Mouse (Mus musculus) testis, postnatal 10 days (tissue): Measurements from ENCODE around the gene Arcn1.
A peak's percentile ranks its signal among the peaks of the same experiment; 100 is the strongest.
"Not testable (repeated sequence)": the region's sequence is repeated elsewhere in the genome, so short reads cannot be mapped to it uniquely, and the experiment has no call there.

Experiments
- DNase-seq: peaks from one replicate; pipeline ENCODE4 v3.0.0; 2021; ENCODE audit warnings: low spot score

The Arcn1 gene

GRCm38 (mm10) chr9:44767101-44768028, at the start of gene Arcn1, which contains the start of gene Ift46:
TSS of gene Arcn1 (minus strand) at chr9:44767845.
TSS of gene Ift46 (plus strand) at chr9:44767908.
- peak; percentile 85 for DNase-seq

- no peak for DNase-seq
These were observed 46.5 kb upstream of the Arcn1 start for GRCm38 (mm10) chr9:44814179-44814578.

DNA sequence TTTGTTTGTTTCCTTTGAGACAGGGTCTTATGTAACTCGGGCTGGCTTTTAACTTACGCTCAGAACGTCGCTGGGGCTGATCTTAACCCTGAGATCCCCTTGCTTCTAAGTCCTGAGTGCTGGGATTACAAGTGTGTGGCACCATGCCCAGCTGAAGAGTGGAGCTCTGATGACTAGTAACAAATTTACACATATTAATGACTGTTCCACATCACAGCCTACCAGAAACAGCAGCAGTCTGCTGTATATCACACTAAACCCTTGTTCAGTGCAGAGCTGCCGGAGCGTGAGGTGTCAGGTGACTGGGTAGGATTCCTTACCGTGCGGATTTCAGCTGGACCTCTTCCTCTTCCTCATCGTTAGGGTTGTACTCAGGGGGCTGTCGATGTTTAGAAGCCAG, 42.7 kb upstream of the Arcn1 start:
- DNase-seq, result no peak

DNA sequence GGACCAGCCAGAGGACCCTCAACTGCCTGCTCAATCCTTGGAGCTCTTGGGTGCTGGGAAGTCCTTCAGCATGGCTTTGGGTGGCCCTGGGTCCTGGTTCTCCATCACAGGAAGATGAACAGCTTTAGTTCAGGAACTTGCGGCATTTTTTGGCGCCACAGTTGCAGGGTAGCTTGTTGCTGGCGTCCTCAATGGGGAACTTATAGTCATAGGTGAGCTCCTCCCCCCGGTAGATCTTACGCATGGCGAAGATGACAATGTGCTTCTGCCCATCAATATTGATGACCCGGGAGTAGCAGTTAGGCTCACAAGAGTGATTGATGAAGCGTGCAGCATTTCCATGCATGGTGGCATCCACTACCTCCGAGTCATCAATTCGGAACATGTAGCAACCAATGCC, 40.1 kb upstream of the Arcn1 start:
- DNase-seq, result no peak

DNA sequence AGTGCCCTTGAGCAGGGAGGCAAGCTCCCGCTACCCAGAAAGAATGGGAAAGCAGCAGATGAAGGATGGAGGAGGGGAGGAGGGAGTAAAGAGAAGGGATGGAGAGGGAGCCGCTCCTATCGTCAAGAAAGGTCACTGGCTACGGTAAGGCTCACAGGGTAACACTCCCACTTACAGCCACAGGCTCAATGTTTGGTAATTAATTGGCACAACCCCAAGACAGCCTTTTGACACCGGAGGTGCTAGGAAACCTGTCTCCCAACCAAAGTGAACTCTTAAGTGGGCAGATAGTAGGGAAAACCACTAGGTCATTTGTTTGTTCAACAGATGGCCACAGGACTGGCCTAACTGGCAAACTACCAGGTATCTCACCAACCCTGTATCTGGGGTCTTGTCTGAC, 39.5 kb upstream of the Arcn1 start:
- no peak for DNase-seq

GRCm38 (mm10) chr9:44805536-44805935, 37.9 kb upstream of the Arcn1 start:
- DNase-seq, result no peak

DNA sequence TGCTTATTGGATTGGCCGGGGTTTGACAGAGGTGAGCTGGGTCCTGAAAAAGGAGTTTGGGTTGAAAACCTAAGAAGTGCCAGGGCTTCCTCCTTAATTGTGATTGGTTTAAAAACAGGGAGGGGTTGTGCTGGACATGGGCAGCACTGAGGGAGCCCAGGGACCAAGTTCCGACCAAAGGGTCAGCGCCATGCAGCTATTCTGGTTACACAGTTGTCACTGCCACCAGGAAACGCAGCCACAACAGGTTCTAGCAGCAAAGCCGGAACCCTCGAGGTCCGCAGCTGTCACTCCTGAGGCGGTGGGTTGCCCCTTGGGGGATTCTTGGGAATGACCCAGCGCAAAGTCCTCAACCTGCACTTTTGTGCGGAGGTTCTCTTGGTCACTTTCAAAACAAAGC, 37.0 kb upstream of the Arcn1 start:
- DNase-seq, result no peak

GRCm38 (mm10) chr9:44802808-44803450, 35.3 kb upstream of the Arcn1 start, which contains the start of gene Ttc36:
TSS of gene Ttc36 (minus strand) at chr9:44803072.
- no peak for DNase-seq

GRCm38 (mm10) chr9:44801669-44802068, 34.0 kb upstream of the Arcn1 start:
- DNase-seq, result no peak

DNA sequence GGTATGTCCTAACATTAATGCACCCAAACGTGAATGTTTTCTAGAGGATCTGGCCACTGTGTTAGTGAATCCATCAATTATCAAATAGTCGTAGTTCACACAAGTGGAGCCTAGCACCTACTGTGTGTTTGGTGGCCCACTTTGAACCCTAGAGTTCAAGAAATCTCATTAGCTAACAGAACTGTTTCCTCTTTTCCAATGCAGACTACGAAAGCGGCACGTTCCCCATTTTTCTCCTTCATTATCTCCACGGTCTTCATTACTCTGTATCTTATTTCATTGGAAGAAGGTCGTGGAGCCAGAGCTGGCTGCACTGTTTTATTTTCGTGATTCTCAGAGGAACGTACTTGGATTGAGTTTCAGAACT, 32.3 kb upstream of the Arcn1 start:
- DNase-seq, result no peak

DNA sequence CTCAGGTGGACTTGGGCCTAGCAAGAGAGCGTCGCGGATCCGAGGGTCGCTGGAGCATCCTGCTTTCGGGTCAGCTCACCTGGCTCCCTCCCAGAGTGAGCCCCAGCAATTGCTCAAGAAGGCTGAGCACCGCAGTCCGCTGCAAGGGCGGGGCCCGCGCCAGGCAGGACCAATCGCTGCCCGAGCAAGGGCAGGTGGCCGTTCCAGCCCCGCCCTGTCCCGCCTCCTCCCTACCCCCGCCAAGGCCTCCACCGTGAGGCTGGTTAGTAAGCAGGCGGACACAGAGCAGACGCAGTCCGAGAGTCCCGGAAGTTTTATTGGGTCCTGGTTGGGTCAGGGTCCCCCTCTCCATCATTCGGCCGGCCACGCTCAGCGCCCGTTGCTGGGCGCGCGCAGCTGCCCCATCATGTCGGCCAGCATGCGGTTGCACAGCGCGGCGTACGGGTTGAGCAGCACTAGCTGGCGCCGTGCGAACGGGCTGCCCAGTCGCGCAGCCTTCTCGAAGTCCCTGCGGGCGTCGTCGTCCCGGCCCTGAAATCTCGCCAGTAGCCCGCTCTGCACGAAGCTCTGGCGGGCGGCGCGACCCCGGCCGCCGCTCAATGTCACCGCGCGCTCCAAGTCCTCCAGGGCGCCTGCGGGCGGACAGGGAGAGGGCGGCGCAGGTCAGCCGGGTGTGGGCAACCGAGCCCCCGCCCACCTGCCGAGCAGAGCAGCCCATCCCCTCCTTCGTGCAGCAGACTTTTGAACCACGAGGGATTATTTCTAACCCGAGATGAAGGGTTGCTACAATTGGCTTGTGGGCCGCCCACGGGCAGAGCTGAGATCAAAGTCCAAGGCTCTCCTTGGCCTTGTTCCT, 31.7 kb upstream of the Arcn1 start, which contains the start of gene Tmem25:
Tmem25 (minus strand) TSS at position 206 of the 856 bp plus-strand sequence.
- DNase-seq, result peak; percentile 89

GRCm38 (mm10) chr9:44798298-44798697, 30.7 kb upstream of the Arcn1 start:
- DNase-seq, result no peak

DNA sequence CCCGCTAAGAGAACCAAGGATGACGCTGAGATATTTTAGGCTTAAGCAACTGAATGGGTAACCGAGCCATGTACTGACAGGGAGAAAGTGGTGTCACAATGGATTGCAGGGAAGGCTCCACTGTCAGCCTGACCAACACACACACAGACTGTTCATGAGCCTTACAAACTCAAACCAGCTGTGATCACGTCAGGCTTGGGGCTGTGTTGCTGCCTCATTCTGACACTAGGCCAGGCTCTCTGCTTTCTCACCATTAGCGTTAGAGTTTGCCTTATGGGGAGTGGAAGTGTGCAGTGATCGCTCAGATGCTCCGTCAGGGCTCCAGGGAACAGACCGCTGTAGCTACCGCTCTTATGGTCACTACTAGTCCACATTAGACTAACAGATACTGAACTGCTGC, 25.2 kb upstream of the Arcn1 start:
- DNase-seq, result no peak

DNA sequence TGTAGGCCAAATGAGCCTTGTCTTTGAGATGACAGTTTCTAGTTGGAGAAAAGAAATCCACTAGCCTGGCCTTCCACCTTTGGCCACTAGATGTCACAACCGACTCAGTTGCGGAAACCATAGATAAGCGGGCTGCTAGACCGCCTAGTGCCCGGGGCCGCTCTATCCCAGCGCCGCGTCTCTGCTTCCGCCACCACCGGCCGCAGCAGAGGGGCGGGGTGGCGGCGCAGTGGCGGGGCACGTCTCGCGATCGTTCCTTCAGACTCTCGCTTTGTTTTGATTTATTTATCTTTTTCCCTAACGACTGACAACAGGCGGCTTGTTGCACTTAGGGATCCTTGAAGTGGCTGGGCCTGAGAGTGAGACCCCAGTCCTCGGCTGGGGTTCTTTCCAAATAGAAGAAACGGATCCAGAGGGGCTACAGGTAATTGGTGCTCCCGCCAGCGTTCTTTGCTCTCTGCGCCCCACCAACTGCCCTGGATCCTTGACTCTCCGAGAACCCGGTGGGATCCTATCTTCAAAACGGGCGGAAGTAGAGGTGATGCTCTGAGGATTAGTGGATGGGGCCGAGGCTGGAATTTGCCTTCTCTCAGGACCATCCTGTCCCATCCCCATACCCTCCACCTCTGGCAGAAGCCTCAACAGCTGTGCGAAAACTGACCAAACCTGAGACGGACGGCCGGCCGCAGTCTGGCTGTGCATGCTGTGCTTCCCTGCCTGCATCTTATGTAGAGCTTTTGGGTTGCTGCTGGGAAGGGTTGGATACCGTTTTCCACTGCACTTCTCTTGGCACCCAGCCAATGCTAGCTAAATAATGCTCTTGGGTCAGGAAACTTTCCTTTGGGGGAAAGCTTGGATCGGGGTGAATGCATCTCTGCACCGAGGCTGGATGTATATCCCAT, 5.4 kb upstream of the Arcn1 start:
- DNase-seq, result peak; percentile 93

GRCm38 (mm10) chr9:44772392-44772749, 4.7 kb upstream of the Arcn1 start:
- DNase-seq, result no peak

DNA sequence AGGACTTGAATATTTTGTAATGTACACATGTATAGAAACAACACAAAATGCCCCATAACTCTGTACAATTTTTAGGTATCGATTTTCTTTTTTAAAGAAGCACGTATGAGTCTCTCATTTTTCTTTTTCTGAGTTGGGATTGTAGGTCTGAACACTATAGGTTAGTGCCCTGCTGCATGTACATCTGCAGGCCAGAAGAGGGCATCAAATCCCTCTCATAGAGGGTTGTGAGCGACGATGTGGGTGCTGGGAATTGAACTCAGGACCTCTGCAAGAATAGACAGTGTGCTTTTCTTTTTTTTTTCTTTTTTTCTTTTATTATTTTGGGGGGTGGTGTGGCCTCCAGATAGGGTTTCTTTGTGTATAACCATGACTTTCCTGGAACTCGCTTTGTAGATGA, 3.7 kb upstream of the Arcn1 start:
- no peak for DNase-seq

DNA sequence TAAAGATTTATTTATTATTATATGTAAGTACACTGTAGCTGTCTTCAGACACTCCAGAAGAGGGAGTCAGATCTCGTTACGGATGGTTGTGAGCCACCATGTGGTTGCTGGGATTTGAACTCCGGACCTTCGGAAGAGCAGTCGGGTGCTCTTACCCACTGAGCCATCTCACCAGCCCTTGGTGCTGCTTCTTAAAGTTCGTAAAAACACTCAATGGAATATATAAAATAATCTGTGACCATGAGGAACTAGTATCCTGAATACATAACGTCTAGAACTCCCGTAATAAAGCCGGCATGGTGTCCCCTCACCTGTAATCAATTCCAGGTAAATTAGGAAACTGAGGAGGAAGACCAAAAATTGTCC, 367 bp upstream of the Arcn1 start:
- DNase-seq, result not testable (repeated sequence)

GRCm38 (mm10) chr9:44760873-44761272, 6.8 kb downstream of the Arcn1 start:
- DNase-seq, result no peak

- no peak for DNase-seq
These were observed 19.2 kb downstream of the Arcn1 start for GRCm38 (mm10) chr9:44748473-44748872.

DNA sequence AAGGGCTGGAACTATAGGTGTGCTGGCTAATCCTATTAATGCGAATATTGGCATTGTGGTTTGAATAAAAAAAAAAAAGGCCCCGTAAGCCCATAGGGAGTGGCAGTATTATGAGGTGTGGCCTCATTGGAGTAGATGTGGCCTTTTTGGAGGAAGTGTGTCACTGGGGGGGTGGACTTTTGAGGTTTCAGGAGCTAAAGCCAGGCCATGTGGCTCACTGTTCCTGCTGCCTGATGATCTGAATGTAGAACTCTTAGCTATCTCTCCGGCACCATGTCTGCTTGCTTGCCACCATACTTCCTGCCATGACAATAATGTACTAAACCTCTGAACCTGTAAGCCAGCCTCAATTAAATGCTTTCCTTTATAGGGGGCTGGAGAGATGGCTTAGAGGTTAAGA, 20.3 kb downstream of the Arcn1 start:
- DNase-seq, result no peak

DNA sequence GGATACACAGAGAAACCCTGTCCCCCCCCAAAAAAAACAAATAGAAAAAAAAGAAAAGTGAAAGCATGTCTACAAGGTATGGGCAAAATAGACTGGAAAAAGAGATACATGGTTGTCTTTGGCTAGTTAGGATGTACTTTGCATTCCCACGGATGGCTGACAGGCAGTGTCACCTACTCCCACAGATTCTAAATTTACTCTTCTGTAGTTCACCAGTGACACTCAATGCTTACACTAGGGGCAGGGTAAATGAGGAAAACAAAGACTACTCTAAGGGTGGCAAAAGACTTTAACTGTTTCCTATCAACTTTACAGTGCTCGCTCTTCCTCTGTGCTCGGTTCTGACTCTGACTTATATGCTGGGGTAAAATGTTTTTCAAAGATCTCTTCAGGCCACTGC, 21.0 kb downstream of the Arcn1 start:
- no peak for DNase-seq
